Mouse (Mus musculus) kidney, postnatal 14 days (tissue): ENCODE measurements at regions not wholly inside any gene's neighbourhood (a gene's known extent, or its start where the extent isn't known, plus 50 kb on each side); places are given as distances from the start of the nearest gene placed in this dataset.

Experiments
- DNase-seq: peaks from one replicate; pipeline ENCODE4 v3.0.0; 2022; ENCODE audit warnings: mixed read lengths

GRCm38 (mm10) chr8:125325736-125326135 lies 243.9 kb downstream of the Sipa1l2 start:
- no peak for DNase-seq

- DNase-seq = no peak
Observed at GRCm38 (mm10) chr8:125322561-125322960, 247.0 kb downstream of the Sipa1l2 start.

GRCm38 (mm10) chr8:125317584-125317991 lies 252.0 kb downstream of the Sipa1l2 start:
- DNase-seq = no peak

- DNase-seq = no peak
Observed at GRCm38 (mm10) chr8:125315736-125316135, 253.9 kb downstream of the Sipa1l2 start.

- DNase-seq = no peak
Observed at GRCm38 (mm10) chr8:125314996-125315395, 254.6 kb downstream of the Sipa1l2 start.

GRCm38 (mm10) chr8:125314221-125314984 lies 255.2 kb downstream of the Sipa1l2 start:
- no peak for DNase-seq

- DNase-seq = no peak
Observed at GRCm38 (mm10) chr8:125311228-125312053, 257.4 kb downstream of the Disc1 start.
